Mouse (Mus musculus) lung, adult 2 months (tissue): ENCODE data around the gene Mpped1.

Experiments
- CTCF ChIP-seq: fragments of 200-500 bp; IDR thresholded peaks from 2 replicates; pipeline ENCODE4 v1.5.1; 2011; ENCODE audit warnings: mild to moderate bottlenecking, low read length, control low read depth; ENCODE audit not compliant: insufficient read depth
- POLR2A ChIP-seq: fragments of 200-500 bp; IDR thresholded peaks from 2 replicates; pipeline ENCODE4 v1.6.1; 2011; ENCODE audit warnings: low read depth, mild to moderate bottlenecking, control low read depth, low read length, borderline replicate concordance; ENCODE audit errors: extremely low read depth

GRCm38 (mm10) chr15:83776265-83777000 is 2.8 kb upstream of the Mpped1 start:
- TF ChIP-seq CTCF (no peak), POLR2A (no peak)
